Mouse (Mus musculus): ENCODE results near the gene Frmd8.

Frmd8 gene

DNA sequence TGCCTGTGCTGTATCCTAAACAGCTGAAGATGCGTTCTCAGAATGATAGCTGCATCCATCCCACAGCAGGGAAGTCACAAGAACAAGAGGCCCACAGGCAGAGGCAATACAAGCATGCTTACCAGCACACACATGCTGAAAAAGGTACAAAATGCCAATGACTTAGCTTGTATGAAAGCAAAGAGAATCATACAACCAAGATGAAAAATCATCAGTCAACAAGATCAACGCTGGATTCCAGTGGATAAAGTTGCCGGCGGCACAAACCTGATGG lies 36.2 kb downstream of the Frmd8 start:
- no peak for DNase-seq (ENCODE audit: low read depth, low spot score)

DNA sequence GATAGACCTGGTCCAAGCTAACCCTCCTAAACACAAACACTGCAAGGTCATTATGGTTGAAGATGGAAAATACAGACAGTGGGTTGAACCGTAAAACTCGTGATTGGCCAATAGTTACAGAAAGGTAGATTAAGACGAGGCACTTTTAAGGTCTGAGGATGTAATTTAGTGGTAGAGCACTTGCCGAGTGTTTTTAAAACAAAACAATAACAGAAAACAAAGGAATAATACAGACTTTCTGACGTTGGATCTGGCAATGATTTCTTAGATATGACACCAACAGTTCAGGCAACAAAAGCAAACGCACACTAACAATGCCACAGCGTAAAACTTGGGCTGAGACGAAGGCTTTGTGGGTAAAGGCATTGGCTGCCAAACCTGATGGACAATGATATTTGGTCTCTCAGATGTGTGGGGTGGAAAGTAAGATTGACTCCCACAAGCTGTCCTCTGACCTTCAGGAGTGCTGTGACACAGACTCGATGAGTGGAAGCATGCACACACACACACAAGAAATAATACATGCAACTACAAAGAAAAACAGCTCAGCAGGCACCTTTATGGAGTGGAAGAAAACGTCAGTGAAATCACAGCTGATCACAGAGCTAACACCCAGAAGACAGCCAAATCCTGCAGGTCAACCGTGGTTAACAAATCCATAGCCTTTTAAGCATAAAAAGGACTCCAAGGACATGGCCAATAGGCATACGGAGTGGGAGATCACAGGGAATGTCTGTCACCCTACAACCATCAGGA lies 36.8 kb downstream of the Frmd8 start:
- no peak for DNase-seq (ENCODE audit: low read depth, low spot score)

DNA sequence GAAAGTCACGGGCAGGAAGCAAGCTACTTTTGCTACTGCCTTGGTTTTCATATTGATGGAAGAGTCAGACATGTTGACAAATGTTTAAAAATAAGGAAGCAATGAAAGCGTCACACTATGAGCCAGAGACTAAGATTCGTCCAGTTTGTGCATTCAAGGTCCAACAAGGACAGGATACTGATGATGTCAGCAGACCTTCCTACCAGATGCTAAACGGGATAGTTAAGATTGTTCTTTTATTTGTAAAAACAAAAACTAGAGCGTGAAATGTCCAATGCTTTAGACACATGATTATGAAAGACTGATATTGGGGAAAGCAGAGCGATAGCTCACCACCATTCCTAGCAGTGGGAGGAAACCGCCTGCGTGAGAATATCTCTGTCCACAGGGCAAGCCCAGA lies 37.5 kb downstream of the Frmd8 start:
- no peak for DNase-seq (ENCODE audit: low read depth, low spot score)

- no peak for DNase-seq (ENCODE audit: low read depth, low spot score)
These were observed 38.0 kb downstream of the Frmd8 start for GRCm38 (mm10) chr19:5836941-5837572.

DNA sequence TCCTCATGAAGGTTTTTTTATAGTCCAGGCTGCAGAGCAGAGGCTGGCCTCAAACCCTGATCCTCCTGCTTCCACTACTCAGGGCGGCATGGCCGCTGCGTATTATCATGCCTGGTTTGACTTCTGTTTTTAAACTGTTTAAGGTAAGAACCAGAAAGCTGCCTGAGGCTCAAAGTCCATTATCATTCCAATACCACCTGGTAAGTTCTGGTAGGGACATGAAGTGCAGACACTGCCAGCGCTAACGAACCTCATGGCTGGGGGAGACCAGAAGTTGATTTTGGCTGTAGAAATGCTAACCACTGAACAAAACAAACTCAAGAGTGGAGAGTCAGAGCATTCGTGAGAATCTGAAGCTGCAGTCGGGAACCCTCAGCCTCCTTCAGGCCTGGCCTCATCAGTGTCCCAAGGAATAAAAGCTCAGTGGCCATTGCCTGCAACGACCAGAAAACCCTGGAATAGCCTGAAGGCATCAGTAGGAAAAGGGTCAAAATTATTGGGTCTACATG lies 39.1 kb downstream of the Frmd8 start:
- no peak for DNase-seq (ENCODE audit: low read depth, low spot score)

DNA sequence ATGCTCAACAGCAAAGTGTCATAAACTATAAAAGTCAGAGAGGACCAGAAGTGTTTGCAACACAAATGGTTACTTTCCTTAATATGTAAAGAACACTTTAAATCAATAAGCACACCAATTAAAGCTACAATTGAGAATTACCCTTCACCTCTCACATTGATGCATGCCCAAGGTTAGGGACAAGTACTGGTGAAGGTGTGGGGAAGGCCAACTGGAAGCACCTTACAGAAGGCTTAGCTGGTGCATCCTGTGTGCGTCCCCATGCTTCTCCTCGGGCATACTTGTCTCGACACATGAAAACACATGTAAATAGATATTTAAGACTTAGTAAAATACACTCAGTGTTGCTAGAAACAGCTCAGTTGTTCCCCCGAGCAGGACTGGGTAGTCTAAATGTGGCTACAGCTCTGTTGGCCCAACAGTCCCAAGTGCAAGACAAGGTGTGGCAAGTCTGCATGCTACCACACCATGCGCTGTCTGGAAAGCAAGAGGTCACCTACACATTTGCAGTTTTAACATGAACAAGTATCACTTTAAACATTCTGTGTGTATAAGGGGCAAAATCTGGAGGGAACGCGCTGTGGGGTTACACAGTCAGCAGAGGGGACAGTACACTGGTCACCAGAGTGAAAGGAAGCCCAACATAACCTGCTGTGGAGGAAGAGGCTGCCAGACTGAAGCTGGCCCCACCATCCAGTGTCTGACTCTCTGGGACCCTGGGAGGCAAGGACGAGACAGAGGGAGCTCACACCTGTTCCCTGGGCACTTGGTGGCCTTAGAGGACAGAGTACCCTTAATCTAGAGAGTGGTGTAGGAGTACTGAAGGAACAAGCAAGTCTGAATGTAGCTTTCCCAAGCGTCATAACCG lies 39.8 kb downstream of the Frmd8 start:
- DNase-seq (ENCODE audit: low read depth, low spot score), result no peak

DNA sequence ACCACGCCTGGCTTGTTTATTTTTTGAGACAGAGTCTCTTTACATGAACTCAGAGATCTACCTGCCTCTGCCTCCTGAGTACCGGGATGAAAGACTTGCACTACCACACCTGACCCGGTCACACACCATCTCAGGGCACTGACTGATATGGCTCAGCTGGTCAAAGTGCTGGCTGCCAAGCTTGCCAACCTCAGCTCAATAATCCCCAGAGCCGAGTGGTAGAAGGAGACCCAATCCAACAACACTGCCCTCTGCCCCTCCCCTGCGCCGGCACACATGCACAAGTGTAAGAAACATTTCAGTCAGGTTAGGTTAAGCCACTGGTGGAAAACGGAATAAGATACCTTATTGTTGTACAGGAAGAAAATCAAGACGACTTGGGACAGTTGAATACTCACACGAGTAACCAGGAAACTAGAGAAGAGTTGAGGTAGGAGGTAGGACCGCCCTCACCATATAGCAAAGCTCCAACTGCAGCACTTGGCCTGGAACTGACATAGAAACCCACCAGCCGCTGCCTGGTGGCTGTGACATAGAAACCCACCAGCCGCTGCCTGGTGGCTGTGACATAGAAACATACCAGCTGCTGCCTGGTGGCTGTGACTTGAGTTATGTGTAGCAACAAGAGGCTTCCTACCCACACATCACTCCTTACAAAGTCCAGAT lies 40.7 kb downstream of the Frmd8 start:
- no peak for DNase-seq (ENCODE audit: low read depth, low spot score)

DNA sequence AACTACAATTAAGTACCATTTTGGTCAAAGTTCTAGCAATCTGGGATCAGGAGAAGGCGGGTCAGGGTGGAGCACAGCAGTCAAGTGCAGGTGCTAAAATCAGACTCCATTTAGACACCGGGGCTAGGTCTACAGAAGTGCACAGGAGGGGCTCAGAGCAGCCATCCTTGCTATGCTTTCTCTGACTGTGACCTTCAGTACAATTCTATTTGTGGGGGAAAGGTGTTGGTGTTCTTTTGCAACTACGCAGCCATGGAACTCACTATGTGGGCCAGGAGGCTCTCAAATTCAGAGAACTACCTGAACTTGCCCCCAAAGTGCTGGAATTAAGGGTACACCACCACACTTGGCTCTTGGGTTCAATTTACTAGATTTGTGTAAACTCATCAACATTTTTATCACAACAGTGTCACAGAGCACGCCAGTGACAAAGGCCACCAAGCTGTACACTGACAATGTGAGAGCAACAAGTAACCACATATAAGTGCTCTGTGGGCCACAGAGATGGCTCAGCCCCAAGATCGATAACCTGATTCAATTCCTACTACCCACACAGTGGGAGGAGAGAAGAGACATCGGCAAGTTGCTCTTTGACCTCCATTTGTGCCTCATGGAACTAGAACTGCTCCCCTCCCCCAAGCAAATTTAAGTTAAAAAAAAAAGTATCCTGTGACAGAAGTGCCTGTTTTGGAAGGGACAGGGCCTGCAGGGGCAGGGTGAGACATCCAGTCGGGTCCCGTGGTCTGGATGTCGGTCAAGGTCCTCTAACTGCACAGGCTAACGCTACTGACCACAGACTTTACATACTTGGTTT lies 41.6 kb downstream of the Frmd8 start:
- DNase-seq (ENCODE audit: low read depth, low spot score), result no peak

GRCm38 (mm10) chr19:5832326-5832725 lies 42.7 kb downstream of the Frmd8 start:
- DNase-seq (ENCODE audit: low read depth, low spot score), result no peak

DNA sequence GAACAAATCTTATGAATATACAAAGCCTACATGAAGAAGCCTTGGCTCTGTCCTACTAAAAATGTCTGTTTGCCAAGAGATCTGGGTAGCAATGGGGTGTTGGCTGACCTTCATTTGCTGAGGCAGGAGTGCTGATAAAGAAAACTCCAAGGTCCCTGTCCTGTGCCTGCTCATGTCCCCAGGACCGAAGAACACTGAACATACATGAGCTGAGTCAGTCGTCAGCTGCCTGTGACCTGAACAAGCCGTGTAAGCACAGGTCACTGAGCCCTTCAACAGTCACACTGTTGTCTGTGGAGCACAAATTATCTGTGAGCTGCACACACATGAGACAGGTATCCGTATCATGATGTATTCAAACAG lies 43.1 kb downstream of the Frmd8 start:
- no peak for DNase-seq (ENCODE audit: low read depth, low spot score)

DNA sequence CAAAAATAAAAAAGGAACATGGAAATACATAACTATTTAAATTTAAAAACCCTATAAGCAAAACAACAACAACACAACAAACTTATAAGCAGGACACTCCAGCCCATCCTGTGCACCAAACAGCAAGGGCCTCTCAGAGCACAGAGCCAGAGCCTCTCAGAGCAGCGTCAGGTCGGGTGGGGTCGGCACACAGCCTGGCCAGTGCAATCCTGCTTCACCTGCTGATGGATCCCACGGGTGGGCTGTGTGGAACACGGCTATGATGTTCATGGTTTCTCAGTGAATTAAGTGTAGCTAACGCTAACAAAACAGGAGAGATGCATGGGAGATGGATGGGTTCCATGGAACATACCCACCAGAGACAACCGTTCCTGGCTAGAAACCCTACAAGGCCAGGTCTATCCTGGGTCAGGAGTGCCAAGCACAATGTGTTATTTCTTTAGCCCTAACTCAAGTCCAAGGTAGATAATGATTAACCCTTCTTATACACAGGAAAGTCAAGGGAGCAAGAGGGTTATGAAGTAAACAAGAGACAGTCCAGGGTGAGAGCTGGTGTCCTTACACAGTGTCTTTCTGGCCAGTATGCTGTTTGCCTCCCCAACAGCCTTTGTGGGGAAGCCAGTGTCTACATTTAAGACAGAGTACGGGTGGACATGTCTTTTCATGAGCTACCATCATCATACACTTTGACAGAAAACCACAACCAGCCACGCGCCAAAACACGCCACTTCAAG lies 43.7 kb downstream of the Frmd8 start:
- DNase-seq (ENCODE audit: low read depth, low spot score), result no peak

GRCm38 (mm10) chr19:5830776-5831175 lies 44.3 kb downstream of the Frmd8 start:
- DNase-seq (ENCODE audit: low read depth, low spot score), result no peak

DNA sequence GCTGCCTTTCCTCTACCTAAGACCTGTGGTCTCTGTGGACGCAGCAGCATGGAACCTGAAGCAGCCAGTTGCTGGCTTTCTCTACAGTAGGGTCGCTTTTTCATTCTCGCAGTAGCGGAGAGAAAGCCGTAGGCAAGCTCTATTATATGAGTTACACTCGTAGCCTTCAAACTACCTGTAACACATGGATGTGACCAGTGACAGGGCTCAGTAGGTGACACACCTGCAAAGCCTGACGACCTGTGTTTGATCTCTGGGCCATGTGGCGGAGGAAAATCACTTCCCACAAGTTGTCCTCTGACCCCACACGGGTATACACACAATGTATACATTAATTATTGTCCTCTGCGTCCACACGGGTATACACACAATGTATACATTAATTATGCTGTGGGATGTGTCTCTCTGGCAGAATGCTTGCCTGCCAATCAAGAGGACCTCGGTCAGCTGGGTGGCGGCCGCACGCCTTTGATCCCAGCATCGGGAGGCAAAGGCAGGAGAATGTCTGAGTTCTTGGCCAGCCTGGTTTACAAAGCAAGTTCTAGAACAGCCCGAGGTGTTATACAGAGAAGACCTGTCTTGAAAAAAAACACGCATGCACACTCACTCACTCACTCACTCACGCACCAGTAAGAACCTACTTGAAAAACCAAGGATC lies 45.0 kb downstream of the Frmd8 start:
- DNase-seq (ENCODE audit: low read depth, low spot score), result no peak

DNA sequence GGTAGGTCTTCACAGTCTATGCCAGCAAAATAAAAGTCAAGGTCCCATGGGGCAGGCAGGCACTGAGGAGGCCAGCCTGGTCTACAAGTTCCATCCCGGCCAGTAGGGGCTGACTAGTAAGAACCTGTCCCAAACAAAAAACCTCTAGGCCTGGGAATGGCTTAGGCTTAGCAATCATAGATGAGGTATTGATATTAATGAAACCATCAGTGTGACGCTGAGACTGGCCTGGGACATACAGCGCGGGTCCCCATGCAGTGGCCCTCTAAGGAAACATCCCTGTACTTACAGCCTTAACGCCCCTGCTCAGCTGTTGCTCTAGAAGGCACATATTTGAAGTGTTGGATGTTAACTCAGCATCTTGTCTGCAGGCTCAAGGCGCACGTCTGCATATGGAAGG lies 46.2 kb downstream of the Frmd8 start:
- DNase-seq (ENCODE audit: low read depth, low spot score), result no peak

GRCm38 (mm10) chr19:5828155-5828554 lies 46.9 kb downstream of the Frmd8 start:
- DNase-seq (ENCODE audit: low read depth, low spot score), result no peak

DNA sequence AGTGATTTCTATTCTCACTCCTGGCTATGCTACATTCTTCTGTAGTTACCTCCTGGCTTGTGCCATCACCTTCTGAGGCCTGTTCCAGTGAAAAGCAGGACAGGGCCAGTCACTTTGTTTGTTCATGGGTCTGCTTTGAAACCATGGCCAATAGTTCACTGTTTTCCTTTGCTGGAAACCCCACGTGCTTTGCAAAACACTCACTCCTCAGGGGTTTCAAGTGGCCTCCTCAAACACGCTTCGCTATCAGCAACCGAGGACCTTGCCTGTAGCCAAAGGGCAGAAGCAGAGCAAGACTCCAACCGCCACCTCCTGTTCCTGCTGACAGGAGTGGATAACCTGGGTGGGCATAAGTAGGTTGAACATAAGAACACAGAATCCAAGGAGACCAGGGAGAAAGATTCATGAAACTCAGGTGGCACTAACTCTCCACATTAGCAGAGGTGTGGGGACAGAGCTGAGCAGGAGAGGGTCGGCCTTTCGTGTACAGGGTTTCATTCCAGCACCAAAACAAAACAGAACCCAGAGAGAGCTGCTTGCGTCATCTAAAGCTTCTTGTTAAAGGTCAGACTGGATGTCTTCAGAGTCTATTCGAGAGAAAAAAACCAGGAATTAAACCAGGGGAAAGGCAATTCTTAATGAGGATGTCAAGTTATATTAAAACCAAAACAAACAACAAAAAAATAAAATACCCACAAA lies 47.5 kb downstream of the Frmd8 start:
- DNase-seq (ENCODE audit: low read depth, low spot score), result no peak

- DNase-seq (ENCODE audit: low read depth, low spot score), result no peak
These were observed 48.0 kb downstream of the Frmd8 start for GRCm38 (mm10) chr19:5827044-5827443.

DNA sequence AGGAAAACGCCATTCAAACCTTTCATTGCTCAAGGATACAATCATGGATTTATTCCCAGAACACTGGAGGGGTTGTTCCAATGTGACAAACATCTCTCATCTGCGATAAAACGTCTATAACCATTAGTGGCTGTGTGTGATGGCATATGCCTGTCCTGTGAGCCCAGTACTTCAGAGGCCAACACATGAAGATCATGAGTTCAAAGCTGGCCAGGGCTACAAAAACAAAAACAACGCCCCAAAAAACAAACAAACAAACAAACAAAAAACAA lies 48.4 kb downstream of the Frmd8 start:
- no peak for DNase-seq (ENCODE audit: low read depth, low spot score)

DNA sequence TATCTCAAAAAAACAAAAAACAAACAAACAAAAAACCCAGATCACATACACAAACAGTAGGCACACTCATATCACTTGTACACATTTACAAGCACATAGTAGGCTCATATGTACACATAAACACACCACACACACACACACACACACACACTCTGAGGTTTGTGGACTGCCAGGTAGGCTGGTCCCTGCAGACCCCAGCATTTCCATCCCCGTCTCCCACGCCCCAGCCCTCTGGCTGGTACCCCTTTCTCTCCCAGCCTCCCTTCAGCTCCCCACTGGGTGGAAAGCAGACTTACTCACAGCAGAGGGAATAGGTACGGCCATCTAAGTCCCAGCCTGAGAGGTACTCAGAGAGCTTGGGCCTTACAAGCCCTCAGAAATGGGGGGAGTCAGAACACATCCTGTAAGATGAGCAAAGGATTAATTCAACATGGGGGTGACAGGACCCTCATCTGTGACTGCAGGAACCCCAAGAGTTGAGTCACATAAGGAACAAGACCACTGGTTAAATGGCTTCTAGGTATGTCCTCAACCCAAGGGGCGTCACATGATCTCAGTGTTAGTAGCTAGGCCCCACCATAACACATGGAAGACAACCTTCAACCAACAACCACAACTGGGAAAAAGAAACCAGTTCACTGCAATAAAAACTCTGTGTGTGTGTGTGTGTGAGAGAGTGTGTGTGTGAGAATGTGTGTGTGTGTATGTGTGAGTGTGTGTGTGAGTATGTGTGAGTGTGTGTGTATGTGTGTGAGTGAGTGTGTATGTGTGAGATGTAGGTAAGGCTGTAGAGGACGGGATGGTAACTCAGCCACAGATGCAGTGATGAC lies 49.0 kb downstream of the Frmd8 start:
- DNase-seq (ENCODE audit: low read depth, low spot score), result no peak
